Mouse (Mus musculus) left cerebral cortex, postnatal 10 days (tissue): Measurements from ENCODE around the gene Cd28. TPM values are rescaled to one million over a fixed set of nuclear protein-coding genes. Genes with fewer than 3 reads are reported as not detected.

Source experiments
- DNase-seq, 2 experiments: peaks; one replicate each; pipeline ENCODE4 v3.0.0; 2021 to 2022; ENCODE audit warnings: low spot score in 2 of 2, mixed read lengths in 1 of 2; ENCODE audit errors: extremely low spot score in 1 of 2
- intact Hi-C: fragments of 180-260 bp; cut with DNase I; formaldehyde crosslinking; loops from one replicate; pipeline ENCODE4 v1.15.1; 2025
- total RNA-seq, 2 experiments: library from RNA; stranded (reverse); gene quantifications; 2 replicates each; pipeline ENCODE4 v1.2.3; 2021

Gene Cd28
- total RNA-seq, result under 1 TPM; 0.21 to 0.77 TPM

- no peak for DNase-seq
- intact Hi-C loops, result no loop called here
Observed at GRCm38 (mm10) chr1:60716567-60716966, at the start of gene Cd28. Gene Cd28 (plus strand): TSS chr1:60716800.

- intact Hi-C loops, result no loop called here
- DNase-seq, result peak; percentile 22 to 56
Observed at GRCm38 (mm10) chr1:60667873-60668616, 48.6 kb upstream of the Cd28 start.

GRCm38 (mm10) chr1:60669048-60669447 lies 47.6 kb upstream of the Cd28 start:
- intact Hi-C loops, result no loop called here
- DNase-seq, result no peak

GRCm38 (mm10) chr1:60669664-60670063 lies 46.9 kb upstream of the Cd28 start:
- intact Hi-C loops, result no loop called here
- no peak for DNase-seq

GRCm38 (mm10) chr1:60670172-60670571 lies 46.4 kb upstream of the Cd28 start:
- DNase-seq, result no peak
- intact Hi-C loops, result no loop called here

GRCm38 (mm10) chr1:60683766-60684165 lies 32.8 kb upstream of the Cd28 start:
- DNase-seq, result peak in 1 of 2 experiments; percentile 4
- intact Hi-C loops, result no loop called here

- DNase-seq, result no peak
- intact Hi-C loops, result no loop called here
Observed at GRCm38 (mm10) chr1:60696115-60696895, 20.3 kb upstream of the Cd28 start.

GRCm38 (mm10) chr1:60702641-60703040 lies 14.0 kb upstream of the Cd28 start:
- intact Hi-C loops, result no loop called here

GRCm38 (mm10) chr1:60713238-60713637 lies 3.4 kb upstream of the Cd28 start:
- no peak for DNase-seq
- intact Hi-C loops, result no loop called here

More at GRCm38 (mm10) chr1:60702641-60703040, 14.0 kb upstream of the Cd28 start:
- no peak for DNase-seq

- intact Hi-C loops, result no loop called here
- DNase-seq, result no peak
Observed at GRCm38 (mm10) chr1:60715651-60716196, 876 bp upstream of the Cd28 start.

GRCm38 (mm10) chr1:60718580-60718979 lies 2.0 kb downstream of the Cd28 start:
- DNase-seq, result no peak
- intact Hi-C loops, result no loop called here

- intact Hi-C loops, result no loop called here
- DNase-seq, result no peak
Observed at GRCm38 (mm10) chr1:60723555-60723954, 7.0 kb downstream of the Cd28 start.

GRCm38 (mm10) chr1:60731940-60732339 lies 15.3 kb downstream of the Cd28 start:
- no peak for DNase-seq

GRCm38 (mm10) chr1:60735072-60735907 lies 18.7 kb downstream of the Cd28 start:
- DNase-seq, result peak in 1 of 2 experiments; percentile 53
- intact Hi-C loops, result no loop called here

More at GRCm38 (mm10) chr1:60731940-60732339, 15.3 kb downstream of the Cd28 start:
- intact Hi-C loops, result no loop called here

- no peak for DNase-seq
- intact Hi-C loops, result no loop called here
Observed at GRCm38 (mm10) chr1:60735908-60736280, 19.3 kb downstream of the Cd28 start.

- intact Hi-C loops, result no loop called here
- DNase-seq, result no peak
Observed at GRCm38 (mm10) chr1:60744266-60744665, 27.7 kb downstream of the Cd28 start.

GRCm38 (mm10) chr1:60745664-60746063 lies 29.1 kb downstream of the Cd28 start:
- intact Hi-C loops, result no loop called here

GRCm38 (mm10) chr1:60746153-60746552 lies 29.6 kb downstream of the Cd28 start:
- intact Hi-C loops, result no loop called here
- DNase-seq, result no peak

More at GRCm38 (mm10) chr1:60745664-60746063, 29.1 kb downstream of the Cd28 start:
- DNase-seq, result peak in 1 of 2 experiments; percentile 60

- intact Hi-C loops, result no loop called here
- no peak for DNase-seq
Observed at GRCm38 (mm10) chr1:60746856-60747255, 30.3 kb downstream of the Cd28 start.
